Comparison of ENCODE assay signal across 32 mouse cellular contexts in genomic region chr1:151168637-151169036, GRCm38 (mm10). TPM values are rescaled to one million over a fixed set of nuclear protein-coding genes. Genes with fewer than 3 reads are reported as not detected.
DNase-seq lines count a peak whose midpoint lies in the region; ATAC-seq and TF ChIP-seq lines count a peak whose summit lies in the region.
"Had no signal": no experiment of that assay in that cellular context is flagged by ENCODE, and none has a peak within 500 bp of the region (broad histone marks: within the 10 kb centered on the region; RNA-seq: fewer than 3 reads in every experiment).

No protein-coding gene starts in this region.

- H3K4me1 ChIP-seq in kidney, embryonic 15.5 days, result peaks cover 22% of the 10 kb centered on the region
- no peaks in the 10 kb centered on the region for H3K4me1 ChIP-seq in ES-E14 (ENCODE audit: control insufficient read depth in 2 of 2, insufficient read depth in 2 of 2, low read length in 2 of 2, poor library complexity in 1 of 2)
- H3K4me1 ChIP-seq in intestine, embryonic 15.5 days (replicated peaks), result 0 out of 2 replicates have a peak, but pooled peaks cover 3% of the 10 kb centered on the region

- no peak overlapping the region for H3K4me3 ChIP-seq in kidney, embryonic 15.5 days (replicated peaks)
- H3K4me3 ChIP-seq in ES-E14 (ENCODE audit: insufficient read depth in 1 of 2, low read depth in 1 of 2, low read length in 2 of 2, poor library complexity in 1 of 2, severe bottlenecking in 1 of 2), result no peak overlapping the region
- H3K4me3 ChIP-seq in intestine, embryonic 15.5 days (replicated peaks), result no peak overlapping the region
- H3K4me3 ChIP-seq: embryonic facial prominence, embryonic 13.5 days; heart, embryonic 12.5 days; hindbrain, embryonic 10.5 days; limb, embryonic 13.5 days; midbrain, embryonic 10.5 days had no signal

- no peaks in the 10 kb centered on the region for H3K36me3 ChIP-seq in kidney, embryonic 15.5 days
- no peaks in the 10 kb centered on the region for H3K36me3 ChIP-seq in ES-E14 (ENCODE audit: control insufficient read depth, insufficient read depth, low read length, poor library complexity, severe bottlenecking)
- no peaks in the 10 kb centered on the region for H3K36me3 ChIP-seq in intestine, embryonic 15.5 days
- H3K36me3 ChIP-seq: embryonic facial prominence, embryonic 13.5 days; heart, embryonic 12.5 days; hindbrain, embryonic 10.5 days; limb, embryonic 13.5 days; midbrain, embryonic 10.5 days had no signal

- H3K27me3 ChIP-seq in kidney, embryonic 15.5 days, result no peaks in the 10 kb centered on the region
- no peaks in the 10 kb centered on the region for H3K27me3 ChIP-seq in intestine, embryonic 15.5 days (replicated peaks)
- H3K27me3 ChIP-seq: embryonic facial prominence, embryonic 13.5 days; heart, embryonic 12.5 days; limb, embryonic 13.5 days had no signal

- DNase-seq in kidney, adult 11 months, result no peak
- peak; percentile 57 for DNase-seq in 3T3-L1 (ENCODE audit: low read depth, low spot score)
- DNase-seq in ES-E14 (ENCODE audit: low read depth, low spot score), result no peak
- DNase-seq in cerebellum, adult 8-10 months, result no peak
- no peak for DNase-seq in left cerebral cortex, adult 8-10 months (ENCODE audit: low spot score in 2 of 2)
- DNase-seq in cerebellum, postnatal 36 days, result no peak
- DNase-seq: B cell, adult 2 months; cerebellum, adult 11-12 months; cerebellum, postnatal 25 days; embryo, embryonic 11 days; gastrocnemius, postnatal 14 days; heart, adult 18-20 months; heart, postnatal 10 days; kidney, adult 8-10 months; kidney, postnatal 36 days; layer of hippocampus, postnatal 36 days; thymus, adult 2 months had no signal

- 69% methylated on average over 3 of the region's 3 CpGs for WGBS in kidney, embryonic 15.5 days
- WGBS in intestine, embryonic 15.5 days, result 47% methylated on average over 3 of the region's 3 CpGs

- H3K9ac ChIP-seq in kidney, embryonic 15.5 days, result no peak overlapping the region
- no peak overlapping the region for H3K9ac ChIP-seq in ES-E14 (ENCODE audit: insufficient read depth, low read depth, low read length, poor library complexity, severe bottlenecking)
- no peak overlapping the region for H3K9ac ChIP-seq in intestine, embryonic 15.5 days
- H3K9ac ChIP-seq: embryonic facial prominence, embryonic 13.5 days; heart, embryonic 12.5 days; limb, embryonic 13.5 days; liver, embryonic 14.5 days had no signal

- 0 out of 2 replicates have a peak overlapping the region, but pooled peaks have one; percentile 24 for H3K27ac ChIP-seq in kidney, embryonic 15.5 days
- no peak overlapping the region for H3K27ac ChIP-seq in ES-E14 (ENCODE audit: insufficient read depth, low read depth, low read length, poor library complexity, severe bottlenecking)
- H3K27ac ChIP-seq in intestine, embryonic 15.5 days, result 0 out of 2 replicates have a peak overlapping the region, but pooled peaks have one; percentile 61
- H3K27ac ChIP-seq: embryonic facial prominence, embryonic 13.5 days; hindbrain, embryonic 10.5 days; limb, embryonic 13.5 days; liver, embryonic 14.5 days had no signal

- ATAC-seq in kidney, embryonic 15.5 days (replicated peaks; ENCODE audit: low FRiP score), result no peak; the same call in 1 of the 2 replicates
- no peak for ATAC-seq in intestine, embryonic 15.5 days
- ATAC-seq: lung, postnatal 0 days had no signal

- H3K9me3 ChIP-seq in kidney, embryonic 15.5 days (replicated peaks), result no peaks in the 10 kb centered on the region
- H3K9me3 ChIP-seq in ES-E14 (ENCODE audit: control insufficient read depth, insufficient read depth, low read depth, low read length), result no peaks in the 10 kb centered on the region
- H3K9me3 ChIP-seq in intestine, embryonic 15.5 days, result no peaks in the 10 kb centered on the region
- H3K9me3 ChIP-seq: embryonic facial prominence, embryonic 13.5 days; heart, embryonic 12.5 days; hindbrain, embryonic 10.5 days; limb, embryonic 13.5 days; midbrain, embryonic 10.5 days had no signal

- in situ Hi-C loops in ES-E14 (cut with MboI; ENCODE audit: low sequenced_read_pairs in 2 of 2, unreplicated experiment in 2 of 2), result no loop called here

- no peak overlapping the region for H3K4me2 ChIP-seq in kidney, embryonic 15.5 days
- no peak overlapping the region for H3K4me2 ChIP-seq in intestine, embryonic 15.5 days (replicated peaks)
- H3K4me2 ChIP-seq: embryonic facial prominence, embryonic 13.5 days; heart, embryonic 12.5 days; limb, embryonic 13.5 days had no signal

TF ChIP-seq in ES-E14, 5 proteins besides CTCF, POLR2A, EP300 and RAD21:
- no peak for TF ChIP-seq ZNF384 (IDR thresholded peaks at IDR 0.05; ENCODE audit: low read depth, low read length)
- no peak for TF ChIP-seq CHD2 (IDR thresholded peaks at IDR 0.05; ENCODE audit: low read depth, low read length)
- TF ChIP-seq HCFC1 (IDR thresholded peaks at IDR 0.05; ENCODE audit: borderline replicate concordance, insufficient read depth, low read length), result no peak
- TF ChIP-seq ZC3H11A (IDR thresholded peaks at IDR 0.05; ENCODE audit: borderline replicate concordance, low read depth, low read length), result no peak
- TF ChIP-seq MAFK (IDR thresholded peaks at IDR 0.05; ENCODE audit: insufficient read depth, low read depth, low read length), result peak; percentile 71
TF ChIP-seq in ES-E14: peak in this region for 1.

RNA-seq across cellular contexts. Expression of gene Gm47985, which starts 13.7 kb away (rescaled TPM):
- 0.22 and 0.31 TPM in 2 replicates for polyA plus RNA-seq in kidney, embryonic 15.5 days (2015; fragmentation: Nextera tagmentation; extraction: Ambion mirVana)
- total RNA-seq in ES-E14 (2012; rRNA removed), result 0.37 TPM in 1 of 2 replicates, not detected in the other
- polyA plus RNA-seq in intestine, embryonic 15.5 days (2015; fragmentation: Nextera tagmentation; extraction: Ambion mirVana), result not detected in 2 replicates
- not detected for total RNA-seq in left cerebral cortex, adult 8-10 months (2022)
- total RNA-seq: adrenal gland, adult 18-20 months; adrenal gland, postnatal 4 days; layer of hippocampus, postnatal 36 days; left cerebral cortex, postnatal 14 days had no signal
- polyA plus RNA-seq: embryonic facial prominence, embryonic 13.5 days; forebrain, embryonic 14.5 days had no signal

RNA-seq across cellular contexts. Expression of gene Gm8947, which starts 23.5 kb away (rescaled TPM):
- 0.26 and 0.46 TPM in 2 replicates for polyA plus RNA-seq in kidney, embryonic 15.5 days (2015; fragmentation: Nextera tagmentation; extraction: Ambion mirVana)
- total RNA-seq in ES-E14 (2012; rRNA removed), result 0.49 and 0.58 TPM in 2 replicates
- 0.18 and 0.24 TPM in 2 replicates for polyA plus RNA-seq in intestine, embryonic 15.5 days (2015; fragmentation: Nextera tagmentation; extraction: Ambion mirVana)
- not detected for total RNA-seq in left cerebral cortex, adult 8-10 months (2022)
- total RNA-seq: adrenal gland, adult 18-20 months; heart, adult 18-20 months; heart, postnatal 10 days; layer of hippocampus, adult 8-10 months; layer of hippocampus, postnatal 36 days; left cerebral cortex, postnatal 14 days had no signal
- polyA plus RNA-seq: embryonic facial prominence, embryonic 13.5 days; forebrain, embryonic 14.5 days; limb, embryonic 13.5 days; lung, postnatal 0 days; thymus, adult 2 months had no signal

RNA-seq across cellular contexts. Expression of gene Gm47995, which starts 29.6 kb away (rescaled TPM):
- 0.25 and 0.51 TPM in 2 replicates for polyA plus RNA-seq in kidney, embryonic 15.5 days (2015; fragmentation: Nextera tagmentation; extraction: Ambion mirVana)
- 1.3 and 1.7 TPM in 2 replicates for total RNA-seq in ES-E14 (2012; rRNA removed)
- not detected in 2 replicates for polyA plus RNA-seq in intestine, embryonic 15.5 days (2015; fragmentation: Nextera tagmentation; extraction: Ambion mirVana)
- not detected for total RNA-seq in left cerebral cortex, adult 8-10 months (2022)
- total RNA-seq: adrenal gland, adult 18-20 months; adrenal gland, postnatal 4 days; heart, adult 18-20 months; heart, postnatal 10 days; layer of hippocampus, adult 8-10 months; layer of hippocampus, postnatal 36 days; left cerebral cortex, postnatal 14 days had no signal
- polyA plus RNA-seq: embryonic facial prominence, embryonic 13.5 days; forebrain, embryonic 14.5 days; limb, embryonic 13.5 days; midbrain, embryonic 10.5 days; stomach, embryonic 16.5 days; thymus, adult 2 months had no signal

RNA-seq across cellular contexts. Expression of gene 3110040M04Rik, which starts 35.3 kb away (rescaled TPM):
- 0.42 and 0.55 TPM in 2 replicates for polyA plus RNA-seq in kidney, embryonic 15.5 days (2015; fragmentation: Nextera tagmentation; extraction: Ambion mirVana)
- total RNA-seq in ES-E14 (2012; rRNA removed), result 0.58 and 0.62 TPM in 2 replicates
- polyA plus RNA-seq in intestine, embryonic 15.5 days (2015; fragmentation: Nextera tagmentation; extraction: Ambion mirVana), result 0.24 TPM in 1 of 2 replicates, not detected in the other
- not detected for total RNA-seq in left cerebral cortex, adult 8-10 months (2022)
- total RNA-seq: adrenal gland, adult 18-20 months; adrenal gland, postnatal 4 days; gastrocnemius, postnatal 14 days; heart, adult 18-20 months; heart, postnatal 10 days; layer of hippocampus, adult 8-10 months; layer of hippocampus, postnatal 36 days; left cerebral cortex, postnatal 14 days had no signal
- polyA plus RNA-seq: embryonic facial prominence, embryonic 13.5 days; forebrain, embryonic 14.5 days; hindbrain, embryonic 10.5 days; limb, embryonic 13.5 days; lung, postnatal 0 days; midbrain, embryonic 10.5 days; thymus, adult 2 months had no signal

RNA-seq across cellular contexts. Expression of gene Gm47996, which starts 41.3 kb away (rescaled TPM):
- polyA plus RNA-seq in kidney, embryonic 15.5 days (2015; fragmentation: Nextera tagmentation; extraction: Ambion mirVana), result 0.19 and 0.71 TPM in 2 replicates
- total RNA-seq in ES-E14 (2012; rRNA removed), result 0.40 and 1.2 TPM in 2 replicates
- polyA plus RNA-seq in intestine, embryonic 15.5 days (2015; fragmentation: Nextera tagmentation; extraction: Ambion mirVana), result not detected in 2 replicates
- not detected for total RNA-seq in left cerebral cortex, adult 8-10 months (2022)
- total RNA-seq: adrenal gland, adult 18-20 months; adrenal gland, postnatal 4 days; gastrocnemius, postnatal 14 days; heart, adult 18-20 months; heart, postnatal 10 days; layer of hippocampus, adult 8-10 months; layer of hippocampus, postnatal 36 days; left cerebral cortex, postnatal 14 days had no signal
- polyA plus RNA-seq: forebrain, embryonic 14.5 days; limb, embryonic 13.5 days; lung, postnatal 0 days; stomach, embryonic 16.5 days; thymus, adult 2 months had no signal
